Mouse (Mus musculus) forebrain, embryonic 14.5 days (tissue): ENCODE measurements around the gene Rbms2. TPM values are rescaled to one million over a fixed set of nuclear protein-coding genes. Genes with fewer than 3 reads are reported as not detected.

Experiments used
- ATAC-seq: fragments of 200-750 bp; cut with Nextera tagmentation; 2 replicates; pipeline ENCODE4 v1.8.0; 2017; ENCODE audit warnings: mild to moderate bottlenecking, moderate library complexity
- DNase-seq: peaks from one replicate; pipeline ENCODE4 v3.0.0-alpha.2; 2015; ENCODE audit warnings: low spot score
- H3K27ac ChIP-seq: fragments of 300-500 bp; sonication (generic); 2 replicates; pipeline ENCODE4 v1.5.1; 2014; ENCODE audit warnings: low read depth, mild to moderate bottlenecking, control low read depth, low read length, moderate library complexity
- H3K27me3 ChIP-seq: fragments of 300-500 bp; sonication (generic); replicated peaks from 2 replicates; pipeline ENCODE4 v1.6.1; 2014; ENCODE audit warnings: low read length, control low read depth, mixed read lengths; ENCODE audit not compliant: control insufficient read depth, insufficient read depth
- H3K36me3 ChIP-seq: fragments of 300-500 bp; sonication (generic); 2 replicates; pipeline ENCODE4 v1.6.1; 2014; ENCODE audit warnings: low read length, control low read depth; ENCODE audit not compliant: control insufficient read depth, insufficient read depth
- H3K4me1 ChIP-seq: fragments of 300-500 bp; sonication (generic); 2 replicates; pipeline ENCODE4 v1.6.1; 2014; ENCODE audit warnings: antibody characterized with exemption, low read length, control low read depth; ENCODE audit not compliant: control insufficient read depth, insufficient read depth
- H3K4me2 ChIP-seq: fragments of 300-500 bp; sonication (generic); 2 replicates; pipeline ENCODE4 v1.6.1; 2014; ENCODE audit warnings: mild to moderate bottlenecking, control low read depth, low read length
- H3K4me3 ChIP-seq: fragments of 300-500 bp; sonication (generic); 2 replicates; pipeline ENCODE4 v1.5.1; 2014; ENCODE audit warnings: low read depth, low read length, control low read depth
- H3K9ac ChIP-seq: fragments of 300-500 bp; sonication (generic); 2 replicates; pipeline ENCODE4 v1.6.1; 2014; ENCODE audit warnings: mild to moderate bottlenecking, low read length, control low read depth, moderate library complexity
- H3K9me3 ChIP-seq: fragments of 300-500 bp; sonication (generic); replicated peaks from 2 replicates; pipeline ENCODE4 v1.6.1; 2016; ENCODE audit warnings: low read length, control low read depth, mixed read lengths; ENCODE audit not compliant: control insufficient read depth
- WGBS: fragments of 180-500 bp; shearing (Covaris S2); extraction: QIAGEN DNeasy Blood & Tissue Kit; methylation state at CpG from one replicate; pipeline ENCODE4 v1.1.7; 2014; 5-methylcytosine and 5-hydroxymethylcytosine counted together
- polyA plus RNA-seq: library from polyadenylated mRNA; unstranded; fragments of >200 nt; fragmentation: Nextera tagmentation; extraction: Ambion mirVana; gene quantifications from 2 replicates; pipeline ENCODE4 v1.2.1, GENCODE M21; 2014

Rbms2 gene
- polyA plus RNA-seq, 1 experiment from 2014 or later, result 9.6 TPM

- peak; percentile 25; the same call in 1 of the 2 replicates for ATAC-seq
Observed at GRCm38 (mm10) chr10:128212871-128213323, 32.8 kb upstream of the Rbms2 start.

GRCm38 (mm10) chr10:128212148-128212547 is 32.1 kb upstream of the Rbms2 start:
- peak; percentile 13; the same call in 1 of the 2 replicates for ATAC-seq
- 49% methylated on average over 6 of the region's 6 CpGs for whole genome bisulfite sequencing
- peak overlapping the region; percentile 61 for H3K4me2 ChIP-seq
- 0 out of 2 replicates have a peak, but pooled peaks cover 2% of the 10 kb centered on the region for H3K27me3 ChIP-seq
- H3K4me1 ChIP-seq, result peaks cover 4% of the 10 kb centered on the region; the same call in 1 of the 2 replicates
- no peaks in the 10 kb centered on the region for H3K9me3 ChIP-seq
- no peak for DNase-seq
- peak overlapping the region; percentile 68 for H3K9ac ChIP-seq
- 0 out of 2 replicates have a peak, but pooled peaks cover 3% of the 10 kb centered on the region for H3K36me3 ChIP-seq
- peak overlapping the region; percentile 57 for H3K4me3 ChIP-seq
- H3K27ac ChIP-seq, result no peak overlapping the region; the same call in 1 of the 2 replicates

More at GRCm38 (mm10) chr10:128212871-128213323, 32.8 kb upstream of the Rbms2 start:
- peak overlapping the region; percentile 43 for H3K4me2 ChIP-seq
- H3K27ac ChIP-seq, result no peak overlapping the region
- peak overlapping the region; percentile 6; the same call in 1 of the 2 replicates for H3K4me3 ChIP-seq
- no peaks in the 10 kb centered on the region for H3K9me3 ChIP-seq
- H3K27me3 ChIP-seq, result 0 out of 2 replicates have a peak, but pooled peaks cover 2% of the 10 kb centered on the region
- peaks cover 4% of the 10 kb centered on the region; the same call in 1 of the 2 replicates for H3K4me1 ChIP-seq
- WGBS, result 2% methylated on average over 18 of the region's 18 CpGs
- DNase-seq, result peak; percentile 74
- H3K9ac ChIP-seq, result peak overlapping the region; percentile 25; the same call in 1 of the 2 replicates
- 0 out of 2 replicates have a peak, but pooled peaks cover 3% of the 10 kb centered on the region for H3K36me3 ChIP-seq

- H3K4me2 ChIP-seq, result peak within 1 kb of the TSS; percentile 61
- peak; percentile 96 for DNase-seq
- peak within 1 kb of the TSS; percentile 68 for H3K9ac ChIP-seq
- under 1% methylated on average over 30 of the region's 30 CpGs for WGBS
- H3K27ac ChIP-seq, result no peak within 1 kb of the TSS; the same call in 1 of the 2 replicates
- H3K27me3 ChIP-seq, result 0 out of 2 replicates have a peak, but pooled peaks cover 2% of the 10 kb centered on the region
- 0 out of 2 replicates have a peak, but pooled peaks cover 5% of the 10 kb centered on the region for H3K36me3 ChIP-seq
- peaks cover 4% of the 10 kb centered on the region; the same call in 1 of the 2 replicates for H3K4me1 ChIP-seq
- ATAC-seq, result peak; percentile 98
- peak within 1 kb of the TSS; percentile 57 for H3K4me3 ChIP-seq
- no peaks in the 10 kb centered on the region for H3K9me3 ChIP-seq
Observed at GRCm38 (mm10) chr10:128211390-128212108, 31.5 kb upstream of the Rbms2 start, which contains the start of gene Spryd4. Spryd4 (minus strand) TSS chr10:128211807.

GRCm38 (mm10) chr10:128210954-128211353 is 30.9 kb upstream of the Rbms2 start:
- peak; percentile 14; the same call in 1 of the 2 replicates for ATAC-seq
- peak overlapping the region; percentile 61 for H3K4me2 ChIP-seq
- H3K9ac ChIP-seq, result peak overlapping the region; percentile 68
- no peaks in the 10 kb centered on the region for H3K9me3 ChIP-seq
- peak overlapping the region; percentile 57 for H3K4me3 ChIP-seq
- H3K4me1 ChIP-seq, result peaks cover 4% of the 10 kb centered on the region; the same call in 1 of the 2 replicates
- H3K27ac ChIP-seq, result no peak overlapping the region
- H3K27me3 ChIP-seq, result 0 out of 2 replicates have a peak, but pooled peaks cover 2% of the 10 kb centered on the region
- 29% methylated on average over 14 of the region's 14 CpGs for WGBS
- H3K36me3 ChIP-seq, result 0 out of 2 replicates have a peak, but pooled peaks cover 8% of the 10 kb centered on the region
- DNase-seq, result no peak

- DNase-seq (no peak), ATAC-seq (no peak)
- WGBS, result 89% methylated on average over 2 of the region's 2 CpGs
- Histone ChIP-seq H3K4me2 (peak overlapping the region; percentile 61; the same call in 1 of the 2 replicates), H3K36me3 (0 out of 2 replicates have a peak, but pooled peaks cover 8% of the 10 kb centered on the region), H3K4me3 (no peak overlapping the region), H3K9ac (no peak overlapping the region), H3K27ac (no peak overlapping the region), H3K4me1 (peaks cover 4% of the 10 kb centered on the region; the same call in 1 of the 2 replicates), H3K9me3 (no peaks in the 10 kb centered on the region), H3K27me3 (0 out of 2 replicates have a peak, but pooled peaks cover 2% of the 10 kb centered on the region)
Observed at GRCm38 (mm10) chr10:128210131-128210530, 30.0 kb upstream of the Rbms2 start.

GRCm38 (mm10) chr10:128209311-128210009 is 29.4 kb upstream of the Rbms2 start:
- WGBS, result 93% methylated on average over 11 of the region's 11 CpGs
- Histone ChIP-seq H3K4me2 (no peak overlapping the region), H3K9ac (no peak overlapping the region), H3K4me3 (no peak overlapping the region), H3K27ac (no peak overlapping the region), H3K9me3 (no peaks in the 10 kb centered on the region), H3K4me1 (peaks cover 4% of the 10 kb centered on the region; the same call in 1 of the 2 replicates), H3K36me3 (0 out of 2 replicates have a peak, but pooled peaks cover 8% of the 10 kb centered on the region), H3K27me3 (0 out of 2 replicates have a peak, but pooled peaks cover 2% of the 10 kb centered on the region)
- DNase-seq (no peak), ATAC-seq (no peak)

- ATAC-seq (no peak), DNase-seq (no peak)
- Histone ChIP-seq H3K9ac (no peak overlapping the region), H3K4me3 (no peak overlapping the region), H3K36me3 (0 out of 2 replicates have a peak, but pooled peaks cover 8% of the 10 kb centered on the region), H3K27me3 (no peaks in the 10 kb centered on the region), H3K4me1 (peaks cover 4% of the 10 kb centered on the region; the same call in 1 of the 2 replicates), H3K9me3 (no peaks in the 10 kb centered on the region), H3K4me2 (no peak overlapping the region), H3K27ac (no peak overlapping the region)
- 93% methylated on average over 10 of the region's 10 CpGs for WGBS
Observed at GRCm38 (mm10) chr10:128208326-128208725, 28.2 kb upstream of the Rbms2 start.

GRCm38 (mm10) chr10:128204941-128205340 is 24.8 kb upstream of the Rbms2 start:
- H3K9me3 ChIP-seq, result no peaks in the 10 kb centered on the region
- WGBS, result 91% methylated on average over 15 of the region's 15 CpGs
- no peak overlapping the region for H3K9ac ChIP-seq
- no peak for DNase-seq
- no peak overlapping the region for H3K27ac ChIP-seq
- H3K4me1 ChIP-seq, result no peaks in the 10 kb centered on the region
- H3K4me2 ChIP-seq, result no peak overlapping the region
- H3K27me3 ChIP-seq, result no peaks in the 10 kb centered on the region
- 0 out of 2 replicates have a peak, but pooled peaks cover 8% of the 10 kb centered on the region for H3K36me3 ChIP-seq
- no peak for ATAC-seq
- H3K4me3 ChIP-seq, result no peak overlapping the region
